Mouse (Mus musculus) embryonic stem cell, embryonic (primary cell): ENCODE results near the gene Xpnpep1.

Source experiments
- CTCF ChIA-PET, 4 experiments: fragments of 300-600 bp in 2 of 4; fragments of 350-600 bp in 2 of 4; sonication (Branson Sonifier 250); formaldehyde crosslinking; loops; one replicate each; lab custom pipeline; 2022; ENCODE audit warnings: inconsistent platforms in 2 of 4; lab: Charles Lee
- POLR2A ChIA-PET, 4 experiments: fragments of 300-600 bp in 2 of 4; fragments of 350-600 bp in 2 of 4; sonication (Branson Sonifier 250); formaldehyde crosslinking; loops; one replicate each; lab custom pipeline; 2022; ENCODE audit warnings: antibody characterized with exemption in 4 of 4, inconsistent platforms in 1 of 4; lab: Charles Lee

Xpnpep1 gene

DNA sequence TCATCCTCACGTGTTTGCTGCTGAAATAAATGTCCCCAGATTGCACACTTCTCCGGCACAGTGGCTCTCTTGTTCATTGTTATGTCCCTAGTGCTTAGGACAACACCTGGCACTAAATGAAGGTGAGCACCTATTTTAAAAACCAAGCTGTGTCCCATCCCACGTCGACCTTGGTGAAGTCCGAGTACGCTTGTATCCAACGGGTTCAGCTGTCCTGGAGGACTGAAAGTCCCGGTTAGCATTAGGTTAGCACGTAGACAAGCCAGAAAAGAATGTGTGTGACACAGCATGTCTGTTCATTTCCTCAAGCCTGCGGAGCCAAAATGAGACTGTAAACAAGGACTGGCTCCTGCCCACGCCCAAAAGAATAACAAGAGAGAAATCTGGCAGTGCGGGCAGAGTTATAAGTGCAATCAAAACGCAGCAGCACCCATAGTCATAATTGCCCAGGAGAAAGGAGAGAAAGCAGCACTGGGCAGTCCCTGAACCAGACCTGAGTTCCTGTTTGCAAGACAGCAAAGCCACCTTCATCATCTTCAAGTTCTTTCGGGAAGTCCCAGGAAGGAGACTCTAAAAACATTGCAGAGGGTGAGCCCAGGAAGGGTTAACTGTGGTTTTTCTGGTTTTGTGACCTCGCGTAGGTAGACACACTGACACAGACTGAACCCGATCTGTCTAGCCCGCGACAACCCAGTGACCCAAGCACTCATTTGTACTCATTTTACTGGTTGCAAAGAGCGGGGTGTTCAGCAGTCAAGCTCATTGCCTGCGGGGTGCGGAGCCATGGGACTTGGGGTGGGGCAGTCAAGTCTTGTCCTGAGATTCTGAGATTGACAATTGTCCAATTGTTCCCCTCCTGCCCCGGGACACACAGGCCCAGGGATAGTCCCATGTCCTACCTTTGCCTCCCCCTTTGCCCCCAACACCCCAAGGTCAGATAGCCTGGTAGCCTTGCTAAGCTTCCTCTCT is at the start of gene Xpnpep1:
Gene Xpnpep1, minus strand, starts transcription at position 51 of the 969 bp plus-strand sequence.
- ChIA-PET POLR2A (interaction anchor here (0.5 to 8.3 kb wide), 34 partner anchors 10 to 322 kb away, joined by 3 to 132 read pairs (median 4); no protein-coding TSS in a partner anchor), CTCF (interaction anchor here (0.6 to 3.8 kb wide), 12 partner anchors 9 to 514 kb away, joined by 3 to 19 read pairs (median 5); no protein-coding TSS in a partner anchor)

DNA sequence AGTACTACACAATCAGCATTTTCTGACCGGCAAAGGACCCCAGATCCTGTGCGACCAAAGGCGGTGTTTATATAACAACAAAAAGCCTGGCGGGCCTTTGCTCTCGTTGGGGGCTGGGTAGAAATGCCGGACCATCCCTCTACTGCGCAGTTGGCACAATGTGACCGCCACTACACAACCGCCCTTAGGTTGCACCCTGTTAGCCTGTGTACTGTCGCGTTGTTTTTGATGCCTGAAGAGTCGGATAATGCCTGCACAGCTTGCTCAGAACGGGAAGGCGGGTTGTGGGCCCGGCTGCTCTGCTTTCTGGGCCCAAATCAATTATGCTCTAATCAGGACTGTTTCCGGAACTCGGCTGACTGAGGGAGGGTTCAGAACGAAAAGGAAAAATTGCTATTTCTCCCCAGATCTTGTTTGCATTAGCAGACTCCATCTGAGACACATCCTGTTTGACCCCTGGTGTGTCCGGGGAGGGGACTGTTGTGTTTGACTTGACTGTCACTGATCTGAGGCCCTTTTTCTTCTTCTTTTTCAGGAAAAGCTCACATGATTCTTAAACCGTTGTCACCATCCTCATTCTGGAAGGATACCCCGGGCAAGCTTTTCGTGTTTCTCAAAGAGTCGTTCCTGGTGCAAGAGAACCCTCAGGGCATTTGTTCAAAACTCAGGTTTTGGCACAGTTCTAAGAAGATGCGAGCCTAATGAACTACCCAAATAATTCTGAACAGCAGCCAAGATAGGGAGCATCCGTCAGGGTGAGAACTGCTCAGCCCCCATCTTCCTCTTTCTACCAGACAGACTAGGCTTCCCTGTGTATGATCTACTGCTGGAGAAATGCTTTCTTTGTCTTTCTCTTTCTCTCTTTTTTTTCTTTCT is 47.5 kb upstream of the Xpnpep1 start:
- ChIA-PET POLR2A (interaction anchor here in 3 of 4 experiments (0.6 to 1.3 kb wide), 8 partner anchors 10 to 144 kb away, joined by 3 to 5 read pairs (median 3); no protein-coding TSS in a partner anchor), CTCF (interaction anchor here in 2 of 4 experiments (1.3 to 1.6 kb wide), 2 partner anchors 14 kb away, joined by 5 to 6 read pairs; no protein-coding TSS in a partner anchor)

DNA sequence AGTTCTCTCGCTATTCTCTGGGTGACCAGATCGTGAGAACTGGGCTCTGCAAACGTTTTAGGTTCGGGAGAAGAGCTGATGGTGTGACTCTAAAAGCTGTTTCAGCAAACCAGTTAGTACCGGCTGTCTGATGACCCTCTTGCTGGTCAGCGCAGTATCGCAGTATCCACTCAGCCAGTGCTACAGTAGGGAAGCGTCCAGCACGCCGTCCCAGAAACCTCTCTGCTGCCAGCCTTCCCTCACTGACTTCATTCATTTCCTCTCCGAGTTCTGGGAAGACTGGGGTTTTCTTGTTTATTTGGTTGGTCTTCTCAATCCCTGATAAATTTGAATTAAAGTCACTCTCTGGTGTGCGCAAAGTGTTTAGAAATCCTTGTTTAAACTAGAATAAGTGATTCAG is 46.8 kb upstream of the Xpnpep1 start:
- CTCF ChIA-PET = interaction anchor here in 3 of 4 experiments (0.7 to 1.6 kb wide), 3 partner anchors 13 kb away, joined by 3 to 6 read pairs (median 5); no protein-coding TSS in a partner anchor
- POLR2A ChIA-PET = interaction anchor here (0.6 to 1.3 kb wide), 8 partner anchors 10 to 145 kb away, joined by 3 to 5 read pairs (median 3); no protein-coding TSS in a partner anchor

DNA sequence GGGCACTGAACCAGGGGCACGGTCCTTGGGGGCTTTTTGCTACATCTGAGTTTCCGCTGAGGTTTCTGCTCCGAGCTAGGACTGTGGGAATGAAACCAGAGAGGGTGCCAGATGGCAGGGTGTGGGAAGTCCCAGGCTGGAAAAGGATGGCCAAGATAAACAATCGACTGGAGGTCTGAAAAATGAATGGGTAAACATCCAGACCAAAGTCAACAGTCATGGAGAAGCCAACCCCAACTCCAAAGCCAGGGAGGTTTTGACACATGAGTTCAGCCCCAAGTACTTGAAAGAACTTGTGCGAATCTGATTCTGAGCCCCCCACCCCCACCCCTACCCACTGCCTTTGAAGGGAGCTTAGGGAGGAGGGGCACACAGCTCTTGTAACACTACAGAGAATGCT is 44.7 kb upstream of the Xpnpep1 start:
- ChIA-PET POLR2A (interaction anchor here in 1 of 4 experiments (0.6 to 0.7 kb wide), 2 partner anchors 189 to 404 kb away, joined by 3 to 4 read pairs; no protein-coding TSS in a partner anchor), CTCF (no interaction called here)

DNA sequence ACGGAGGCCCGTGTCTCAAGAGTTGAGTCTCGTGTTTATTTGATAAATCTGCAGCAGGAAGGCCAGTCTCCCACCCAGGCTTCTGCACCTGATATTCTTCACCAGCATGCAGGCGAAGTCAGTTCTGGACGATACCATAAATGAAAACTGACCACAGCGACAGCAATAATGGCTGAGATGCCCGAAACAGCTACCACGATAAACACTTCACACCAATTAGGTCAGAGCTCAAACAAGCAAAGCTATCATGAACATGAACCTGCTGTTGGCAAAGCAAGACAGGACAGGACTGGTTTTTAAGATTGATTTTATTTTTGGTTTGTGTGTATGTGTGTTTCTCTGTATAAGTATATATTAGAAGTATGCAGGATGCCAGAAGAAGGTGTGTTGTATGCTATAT is 42.8 kb upstream of the Xpnpep1 start:
- ChIA-PET POLR2A (interaction anchor here in 2 of 4 experiments (0.7 to 1.0 kb wide), 3 partner anchors 9 to 46 kb away, joined by 4 to 6 read pairs (median 4); no protein-coding TSS in a partner anchor), CTCF (interaction anchor here in 2 of 4 experiments (0.6 to 0.7 kb wide), 2 partner anchors 9 to 238 kb away, joined by 4 to 11 read pairs; no protein-coding TSS in a partner anchor)

DNA sequence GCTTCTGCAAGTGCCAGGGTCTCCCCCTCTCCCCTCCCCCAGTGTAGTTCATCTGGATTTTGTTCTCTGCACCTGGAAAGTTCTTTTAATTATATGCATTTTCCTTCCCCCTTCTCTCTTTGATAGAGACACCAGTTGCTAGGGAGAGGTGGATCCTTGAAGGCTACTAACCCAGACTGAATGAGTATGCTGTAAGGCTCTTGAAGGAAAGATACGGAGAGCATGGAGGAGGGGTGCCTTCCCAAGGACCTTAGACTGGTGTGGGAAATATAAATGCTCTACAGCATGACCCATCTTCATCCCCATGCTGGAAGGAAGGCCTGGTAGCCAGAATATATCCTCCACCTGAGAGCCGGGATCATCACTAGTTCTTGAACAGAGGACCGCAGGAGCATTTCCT is 41.3 kb upstream of the Xpnpep1 start:
- ChIA-PET CTCF (interaction anchor here in 1 of 4 experiments (0.6 kb wide), 1 partner anchor 8 kb away, joined by 6 read pairs; no protein-coding TSS in a partner anchor), POLR2A (interaction anchor here in 2 of 4 experiments (0.6 to 1.8 kb wide), 4 partner anchors 10 to 30 kb away, joined by 3 to 8 read pairs (median 4); no protein-coding TSS in a partner anchor)

DNA sequence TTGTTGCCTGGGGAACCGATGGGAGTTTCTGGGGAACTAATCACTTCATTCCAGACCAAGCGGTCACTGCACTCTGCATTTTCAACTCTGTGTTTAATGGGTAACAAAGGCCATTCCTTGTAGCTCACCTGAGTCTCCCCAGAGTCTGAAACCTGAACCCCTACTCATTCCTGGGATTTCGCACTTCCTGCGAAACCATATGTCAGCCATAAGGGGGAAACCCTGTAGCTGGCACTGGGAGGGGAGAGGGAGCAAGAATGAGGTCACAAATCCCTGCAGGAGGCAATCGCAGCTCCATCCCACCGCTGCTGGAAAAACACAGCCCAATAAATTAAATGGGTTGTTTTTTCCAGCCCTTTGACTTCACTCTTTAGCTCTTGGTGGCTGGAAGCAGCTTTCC is 40.9 kb upstream of the Xpnpep1 start:
- CTCF ChIA-PET = no interaction called here
- POLR2A ChIA-PET = interaction anchor here in 2 of 4 experiments (0.6 to 1.8 kb wide), 3 partner anchors 19 to 29 kb away, joined by 3 to 8 read pairs (median 4); no protein-coding TSS in a partner anchor

DNA sequence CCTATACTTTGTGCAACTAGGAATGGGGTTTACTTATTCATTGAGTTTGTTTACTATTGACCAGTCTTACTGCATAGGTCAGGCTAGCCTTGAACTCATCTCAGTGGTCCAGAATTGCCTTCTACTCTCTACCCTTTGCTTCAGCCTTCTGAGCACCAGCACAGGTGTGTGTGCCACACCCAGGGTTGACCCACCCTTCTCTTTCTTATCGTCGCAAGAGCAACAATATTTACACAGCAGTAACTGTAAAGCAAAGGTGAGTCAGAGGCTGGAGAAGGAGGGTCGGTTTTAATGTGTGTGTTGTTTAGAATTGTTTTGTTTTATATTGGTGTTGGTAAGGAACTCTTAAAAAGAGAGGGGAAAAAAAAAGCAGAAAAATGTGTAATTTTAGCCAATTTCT is 40.5 kb upstream of the Xpnpep1 start:
- CTCF ChIA-PET = no interaction called here
- POLR2A ChIA-PET = interaction anchor here in 2 of 4 experiments (0.7 to 1.8 kb wide), 7 partner anchors 14 to 56 kb away, joined by 3 to 8 read pairs (median 3); no protein-coding TSS in a partner anchor

DNA sequence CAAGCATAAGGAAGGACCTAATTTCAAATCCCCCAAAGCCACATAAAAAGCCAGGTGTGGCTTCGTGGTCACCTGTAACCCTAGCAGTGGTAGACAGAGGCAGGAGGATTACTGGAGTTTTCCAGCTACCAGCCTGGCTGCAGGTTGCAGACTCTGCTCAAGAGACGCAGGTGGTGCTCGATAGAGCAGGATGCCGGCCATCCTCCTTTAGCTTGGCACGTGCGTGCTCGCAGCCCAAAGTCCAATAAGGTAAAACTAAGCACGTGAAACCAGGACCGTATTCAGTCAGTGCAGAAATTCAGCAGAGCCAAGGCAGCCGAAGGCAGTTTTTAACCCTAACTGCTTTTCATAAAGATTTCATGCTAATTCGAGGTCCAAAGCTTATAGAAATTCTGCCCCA is 40.0 kb upstream of the Xpnpep1 start:
- CTCF ChIA-PET = no interaction called here
- POLR2A ChIA-PET = interaction anchor here in 2 of 4 experiments (0.6 to 1.8 kb wide), 8 partner anchors 14 to 56 kb away, joined by 3 to 8 read pairs (median 3); no protein-coding TSS in a partner anchor

DNA sequence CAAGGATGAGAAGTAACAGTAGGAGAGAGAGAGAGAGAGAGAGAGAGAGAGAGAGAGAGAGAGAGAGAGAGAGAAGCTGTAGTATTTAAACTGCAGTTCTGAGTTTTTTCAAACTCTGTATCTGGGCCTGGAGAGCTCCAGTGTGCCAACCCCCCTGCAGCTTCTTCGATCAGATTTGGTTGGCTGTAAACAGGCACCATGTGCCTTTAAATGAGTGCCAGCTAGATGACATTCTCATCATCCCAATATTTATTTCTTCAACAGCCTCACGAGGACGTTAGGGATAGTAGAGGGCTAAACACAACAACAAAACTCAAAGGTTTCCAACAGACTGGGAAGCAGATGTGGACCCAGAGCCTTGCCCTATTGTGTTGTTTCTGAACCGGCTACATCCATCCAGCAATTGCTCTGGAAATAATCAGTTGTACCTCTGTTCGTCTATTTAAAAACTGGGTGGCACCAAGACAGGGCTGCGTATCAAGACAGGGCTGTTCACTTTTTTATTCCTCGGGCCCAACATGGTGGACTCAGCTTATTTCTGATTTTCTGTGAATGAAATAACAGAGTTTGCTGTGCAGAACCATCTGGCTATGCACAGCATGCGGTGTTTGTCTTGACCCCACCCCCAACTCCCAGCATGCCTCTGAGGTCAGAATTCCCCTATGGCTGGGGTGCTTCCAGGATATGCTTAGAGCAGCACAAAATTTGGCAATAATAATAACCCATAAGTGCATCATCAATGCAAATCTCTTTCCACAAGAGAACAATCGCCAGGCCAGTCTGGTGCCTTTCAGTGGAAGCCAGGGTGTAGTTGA is 38.5 kb upstream of the Xpnpep1 start:
- POLR2A ChIA-PET = interaction anchor here (0.6 to 1.9 kb wide), 6 partner anchors 13 to 316 kb away, joined by 3 to 5 read pairs (median 4); no protein-coding TSS in a partner anchor

DNA sequence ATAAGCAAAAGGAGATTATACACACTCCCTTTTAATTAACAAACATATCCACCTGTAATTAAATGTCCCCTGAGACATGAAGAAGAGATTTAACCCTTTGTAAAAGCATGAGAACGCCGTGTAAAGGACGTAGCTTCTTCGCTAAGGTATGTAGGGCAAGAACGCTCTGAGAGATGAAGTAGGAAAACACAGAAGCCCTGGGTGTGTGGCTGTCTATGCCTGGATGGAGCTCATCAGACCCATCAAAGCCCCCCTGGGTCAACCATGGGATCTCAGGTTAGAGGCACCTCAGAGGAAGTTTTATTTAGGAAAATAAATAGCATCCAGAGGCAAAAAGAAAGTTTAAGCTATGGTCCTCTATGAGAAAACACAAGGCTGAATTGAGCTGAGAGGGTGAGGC is 37.3 kb upstream of the Xpnpep1 start:
- ChIA-PET CTCF (interaction anchor here in 1 of 4 experiments (1.5 kb wide), 1 partner anchor 65 kb away, joined by 7 read pairs; no protein-coding TSS in a partner anchor), POLR2A (interaction anchor here in 2 of 4 experiments (0.6 to 2.0 kb wide), 6 partner anchors 10 to 263 kb away, joined by 3 to 6 read pairs (median 4); no protein-coding TSS in a partner anchor)

More for the DNA sequence above, 38.5 kb upstream of the Xpnpep1 start:
- CTCF ChIA-PET = interaction anchor here in 2 of 4 experiments (0.7 to 1.0 kb wide), 2 partner anchors 29 to 66 kb away, joined by 3 read pairs; no protein-coding TSS in a partner anchor

DNA sequence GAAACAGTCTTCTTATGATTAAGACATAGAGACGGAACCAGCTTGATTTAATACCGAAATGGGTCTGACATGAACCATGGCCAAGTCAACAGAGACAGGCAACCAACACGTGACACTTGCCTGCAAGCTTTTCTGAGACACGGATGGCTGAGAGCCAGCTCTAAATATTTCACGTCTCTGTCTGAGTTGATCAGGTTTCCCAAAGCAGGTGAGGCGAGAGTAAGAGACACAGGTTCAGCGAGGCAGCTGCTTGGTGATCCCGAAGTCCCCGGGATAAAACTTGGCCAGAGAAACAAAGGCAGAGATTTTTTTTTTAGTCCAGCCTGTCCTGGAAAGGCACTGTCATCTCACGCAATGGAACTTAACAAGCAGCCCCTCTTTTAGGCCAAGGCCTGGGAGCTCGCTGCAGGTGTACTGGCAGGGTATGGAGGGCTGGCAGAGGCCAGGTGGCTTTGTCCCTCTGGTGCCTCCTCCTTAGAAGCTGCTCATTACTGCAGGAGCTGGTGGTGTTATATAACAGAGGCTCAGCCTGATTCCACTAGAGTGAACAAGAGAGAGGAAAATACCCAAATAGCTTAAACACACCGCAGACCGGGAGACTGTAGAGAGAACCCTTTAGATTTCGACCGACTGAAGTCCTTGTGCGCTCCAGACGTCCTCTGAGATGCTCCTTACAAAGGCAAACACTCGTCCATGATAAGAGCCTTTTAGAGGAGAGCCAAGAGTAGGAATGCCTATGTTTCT is 36.4 kb upstream of the Xpnpep1 start:
- ChIA-PET POLR2A (interaction anchor here (0.6 to 3.2 kb wide), 16 partner anchors 11 to 244 kb away, joined by 3 to 9 read pairs (median 4); partner anchors contain the start of gene Xpnpep1 (in 1 of the 4)), CTCF (interaction anchor here in 2 of 4 experiments (0.7 to 1.5 kb wide), 4 partner anchors 9 to 66 kb away, joined by 3 to 7 read pairs (median 3); no protein-coding TSS in a partner anchor)

DNA sequence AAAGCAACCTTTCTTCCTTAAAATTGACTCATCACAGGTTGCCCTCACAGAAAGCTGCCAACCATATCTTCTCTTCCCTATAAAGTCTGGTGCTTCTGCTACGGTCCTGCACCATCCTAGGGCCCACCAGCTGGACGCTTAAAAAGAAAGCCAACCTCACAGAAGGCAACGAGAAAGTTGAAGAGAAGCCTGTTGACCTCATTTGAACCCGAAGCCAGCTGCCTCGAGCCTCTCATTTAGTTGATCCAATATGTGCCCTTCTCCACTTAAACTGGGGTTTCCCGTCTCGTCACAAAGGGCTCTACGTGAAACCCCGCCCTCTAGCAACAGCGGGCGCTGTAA is 35.9 kb upstream of the Xpnpep1 start:
- ChIA-PET CTCF (interaction anchor here in 2 of 4 experiments (0.7 to 1.5 kb wide), 3 partner anchors 9 to 66 kb away, joined by 3 to 7 read pairs (median 3); no protein-coding TSS in a partner anchor), POLR2A (interaction anchor here in 3 of 4 experiments (0.8 to 3.2 kb wide), 11 partner anchors 11 to 184 kb away, joined by 3 to 8 read pairs (median 4); partner anchors contain the start of gene Xpnpep1 (in 1 of the 3))

DNA sequence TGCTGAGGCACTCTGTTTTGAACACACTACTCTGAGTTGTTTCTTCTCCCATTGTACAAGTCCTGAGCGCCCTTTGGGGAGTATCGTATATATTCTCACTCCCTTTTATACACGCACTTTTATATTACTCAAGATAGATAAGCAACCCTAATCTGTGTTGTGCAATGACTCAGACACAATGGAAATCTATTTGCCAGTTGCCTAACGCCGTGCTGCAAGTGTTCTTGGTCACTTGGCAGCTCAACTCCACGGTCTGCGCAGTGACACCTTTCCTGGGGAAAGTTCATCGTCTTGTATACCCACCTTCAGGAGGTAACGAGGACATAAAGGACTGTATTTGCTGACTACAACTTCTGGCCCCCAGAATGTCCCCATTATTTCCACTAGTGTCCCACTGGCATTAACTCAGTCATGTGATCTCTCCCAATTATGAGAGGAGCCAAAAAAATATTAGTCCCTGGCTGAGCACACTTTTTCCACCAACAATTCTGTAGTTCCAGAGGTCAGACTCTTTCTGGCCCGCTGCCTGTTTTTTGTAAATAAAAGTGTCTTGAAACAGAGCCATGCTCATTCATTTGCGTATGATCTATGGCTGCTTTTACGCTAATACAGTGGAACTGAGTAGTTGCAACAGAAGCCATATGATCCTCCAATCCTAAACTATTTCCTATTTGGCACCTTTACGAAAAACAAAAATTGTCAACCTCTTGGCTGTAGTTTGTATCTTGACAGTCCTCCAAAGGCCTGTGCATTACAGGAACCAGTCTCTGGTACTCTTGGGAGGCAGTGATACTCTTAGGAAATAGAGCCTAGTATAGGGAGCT is 35.1 kb upstream of the Xpnpep1 start:
- CTCF ChIA-PET = no interaction called here
- POLR2A ChIA-PET = interaction anchor here in 3 of 4 experiments (0.8 to 3.2 kb wide), 7 partner anchors 11 to 185 kb away, joined by 3 to 8 read pairs (median 3); partner anchors contain the start of gene Xpnpep1 (in 1 of the 3)
